Mouse (Mus musculus) brain, embryonic 14.5 days (tissue): ENCODE results near the gene Ctsz.

Source experiments
- CTCF ChIP-seq: fragments of 200-500 bp; IDR thresholded peaks from 2 replicates; pipeline ENCODE4 v1.5.1; 2012; ENCODE audit warnings: inconsistent platforms, mild to moderate bottlenecking, moderate library complexity, borderline replicate concordance; ENCODE audit not compliant: insufficient read depth, insufficient read length; ENCODE audit errors: extremely low read depth
- POLR2A ChIP-seq: fragments of 200-500 bp; IDR thresholded peaks from 2 replicates; pipeline ENCODE4 v1.6.1; 2012; ENCODE audit warnings: mild to moderate bottlenecking, inconsistent platforms, borderline replicate concordance; ENCODE audit not compliant: poor library complexity, insufficient read depth, insufficient read length, severe bottlenecking; ENCODE audit errors: extremely low read depth

DNA sequence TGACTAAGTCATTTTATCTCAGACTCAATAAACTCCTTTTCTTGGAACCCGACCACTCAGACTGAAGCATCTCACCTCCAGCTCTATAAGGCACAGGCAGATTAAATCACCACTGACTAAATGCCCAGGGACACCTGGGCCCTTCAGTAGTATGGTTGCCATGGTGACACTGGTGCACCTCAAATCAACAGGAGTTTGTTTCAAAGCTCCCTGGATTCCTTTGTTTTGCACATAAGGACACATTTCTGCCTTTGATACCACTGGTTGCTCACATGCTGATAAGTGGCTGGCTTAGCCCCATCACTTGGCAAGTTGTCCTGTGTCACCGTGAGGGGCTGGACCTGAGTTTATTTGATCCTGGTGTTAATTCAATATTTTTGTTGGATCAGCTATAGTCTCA, 20.5 kb upstream of the Ctsz start:
- TF ChIP-seq POLR2A (no peak), CTCF (no peak)
